Mouse (Mus musculus): Measurements from ENCODE around the gene Cep250.

The Cep250 gene

GRCm38 (mm10) chr2:155962991-155963390, 6.7 kb downstream of the Cep250 start:
- DNase-seq (ENCODE audit: low spot score): peak; percentile 24

GRCm38 (mm10) chr2:155973348-155973747, 17.1 kb downstream of the Cep250 start:
- no peak for DNase-seq (ENCODE audit: low spot score)

- no peak for DNase-seq (ENCODE audit: low spot score)
Observed at GRCm38 (mm10) chr2:155974087-155974731, 18.0 kb downstream of the Cep250 start.

- DNase-seq (ENCODE audit: low spot score): peak; percentile 53
Observed at GRCm38 (mm10) chr2:155979328-155979991, 23.2 kb downstream of the Cep250 start.

GRCm38 (mm10) chr2:155985776-155986175, 29.5 kb downstream of the Cep250 start:
- DNase-seq (ENCODE audit: low spot score): no peak

GRCm38 (mm10) chr2:155987131-155987530, 30.9 kb downstream of the Cep250 start:
- no peak for DNase-seq (ENCODE audit: low spot score)

GRCm38 (mm10) chr2:155989085-155989484, 32.8 kb downstream of the Cep250 start:
- DNase-seq (ENCODE audit: low spot score): no peak

- no peak for DNase-seq (ENCODE audit: low spot score)
Observed at GRCm38 (mm10) chr2:155991151-155991550, 34.9 kb downstream of the Cep250 start.

GRCm38 (mm10) chr2:155991863-155992321, 35.6 kb downstream of the Cep250 start:
- DNase-seq (ENCODE audit: low spot score): peak; percentile 65

GRCm38 (mm10) chr2:156005393-156005792, 49.1 kb downstream of the Cep250 start:
- no peak for DNase-seq (ENCODE audit: low spot score)

- peak; percentile 99 for DNase-seq (ENCODE audit: low spot score)
Observed at GRCm38 (mm10) chr2:156007888-156008532, 51.8 kb downstream of the Cep250 start, which contains the start of the genes 6430550D23Rik and Ergic3. Gene 6430550D23Rik, minus strand, starts transcription at chr2:156007977. Gene Ergic3, plus strand, starts transcription at chr2:156008045.

GRCm38 (mm10) chr2:156018106-156018505, 61.8 kb downstream of the Cep250 start:
- DNase-seq (ENCODE audit: low spot score): no peak

GRCm38 (mm10) chr2:156021219-156021618, 65.0 kb downstream of the Cep250 start:
- DNase-seq (ENCODE audit: low spot score): no peak

GRCm38 (mm10) chr2:156021765-156022164, 65.5 kb downstream of the Cep250 start:
- no peak for DNase-seq (ENCODE audit: low spot score)

GRCm38 (mm10) chr2:156025482-156025881, 69.2 kb downstream of the Cep250 start:
- DNase-seq (ENCODE audit: low spot score): no peak

GRCm38 (mm10) chr2:156039390-156039789, 83.1 kb downstream of the Cep250 start:
- no peak for DNase-seq (ENCODE audit: low spot score)

GRCm38 (mm10) chr2:156042903-156043302, 86.6 kb downstream of the Cep250 start:
- no peak for DNase-seq (ENCODE audit: low spot score)

- peak; percentile 18 for DNase-seq (ENCODE audit: low spot score)
Observed at GRCm38 (mm10) chr2:156047929-156048328, 91.7 kb downstream of the Cep250 start.
